Mouse (Mus musculus): Measurements from ENCODE around the gene Dnase1l1.

Gene Dnase1l1

DNA sequence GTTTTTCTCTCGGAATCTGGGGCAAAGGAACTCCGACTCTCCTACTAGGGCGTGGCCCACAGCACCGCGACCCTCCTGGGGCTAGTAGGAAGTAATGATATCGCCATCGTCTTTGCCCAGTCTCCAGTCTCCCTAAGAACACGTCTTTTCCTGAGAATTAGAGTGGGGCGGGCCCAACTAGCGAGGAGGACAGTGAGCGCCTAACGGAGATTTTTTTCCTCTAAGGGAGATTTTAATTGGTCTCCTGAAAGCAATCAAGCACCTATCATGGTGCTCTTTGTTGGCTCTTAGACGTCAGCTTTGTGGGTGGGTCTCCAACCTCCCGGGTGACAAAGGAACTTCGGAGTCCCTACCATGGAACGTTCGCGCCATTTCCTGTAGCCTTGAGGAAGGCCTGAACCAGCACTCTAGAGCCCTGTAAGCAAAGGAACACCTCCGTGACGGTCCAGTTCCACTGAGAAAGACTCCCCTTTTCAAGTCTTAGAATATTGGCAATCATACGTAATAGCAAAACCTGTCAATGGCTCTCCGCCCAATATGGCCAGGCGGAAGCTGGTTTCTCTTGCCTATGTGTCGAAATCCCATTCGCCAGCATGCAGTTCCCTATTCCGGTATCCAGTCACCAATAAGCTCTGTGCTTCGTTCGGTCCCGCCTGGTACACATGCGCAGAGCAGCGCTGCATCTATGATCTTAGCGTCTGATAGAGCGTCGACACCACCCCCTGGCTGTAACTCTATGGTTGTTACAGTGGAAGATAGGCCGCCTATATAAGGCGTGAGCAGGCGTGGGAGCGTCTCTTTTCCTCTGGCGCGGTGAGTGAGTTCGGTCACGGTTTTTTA, 11.9 kb downstream of the Dnase1l1 start, which contains the start of gene Rpl10:
Gene Rpl10 (plus strand): TSS at position 751 of the 840 bp plus-strand sequence.
- peak; percentile 97 for DNase-seq (ENCODE audit: low read depth)

DNA sequence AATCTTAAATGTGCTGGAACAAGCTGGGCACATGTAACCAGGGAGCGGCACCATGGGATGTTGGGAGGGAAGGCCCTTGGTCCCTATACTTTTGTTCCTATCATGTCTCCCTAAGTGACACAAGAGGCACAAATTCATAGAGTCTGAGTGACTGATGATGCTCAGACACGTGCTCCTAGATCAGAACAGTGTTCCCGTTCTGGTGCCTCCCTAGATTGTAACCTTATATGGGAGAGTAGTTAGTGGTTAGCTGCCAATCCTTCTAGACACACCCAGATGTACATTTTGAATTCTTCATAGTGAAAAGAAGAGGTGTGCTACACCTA, 12.4 kb downstream of the Dnase1l1 start:
- no peak for DNase-seq (ENCODE audit: low read depth)

DNA sequence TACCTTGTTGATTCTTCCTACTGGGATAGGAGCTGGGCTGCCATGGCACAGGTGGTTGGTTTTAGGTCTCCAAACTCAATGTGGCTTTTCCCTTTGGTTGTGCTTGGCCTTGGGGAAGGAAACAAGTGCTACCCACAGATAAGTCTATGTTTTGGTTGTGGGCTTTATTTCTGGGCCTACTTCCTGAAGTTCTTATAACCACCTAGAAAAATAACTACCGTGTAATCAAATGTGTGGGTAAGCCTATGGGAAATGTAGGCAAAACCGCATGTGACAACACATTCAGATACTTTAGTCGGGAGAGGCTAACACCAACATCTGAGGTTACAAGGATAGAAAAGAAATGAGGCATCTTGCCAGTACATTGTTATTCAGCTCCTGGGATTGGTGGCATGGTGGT, 24.4 kb downstream of the Dnase1l1 start:
- no peak for DNase-seq (ENCODE audit: low read depth)

DNA sequence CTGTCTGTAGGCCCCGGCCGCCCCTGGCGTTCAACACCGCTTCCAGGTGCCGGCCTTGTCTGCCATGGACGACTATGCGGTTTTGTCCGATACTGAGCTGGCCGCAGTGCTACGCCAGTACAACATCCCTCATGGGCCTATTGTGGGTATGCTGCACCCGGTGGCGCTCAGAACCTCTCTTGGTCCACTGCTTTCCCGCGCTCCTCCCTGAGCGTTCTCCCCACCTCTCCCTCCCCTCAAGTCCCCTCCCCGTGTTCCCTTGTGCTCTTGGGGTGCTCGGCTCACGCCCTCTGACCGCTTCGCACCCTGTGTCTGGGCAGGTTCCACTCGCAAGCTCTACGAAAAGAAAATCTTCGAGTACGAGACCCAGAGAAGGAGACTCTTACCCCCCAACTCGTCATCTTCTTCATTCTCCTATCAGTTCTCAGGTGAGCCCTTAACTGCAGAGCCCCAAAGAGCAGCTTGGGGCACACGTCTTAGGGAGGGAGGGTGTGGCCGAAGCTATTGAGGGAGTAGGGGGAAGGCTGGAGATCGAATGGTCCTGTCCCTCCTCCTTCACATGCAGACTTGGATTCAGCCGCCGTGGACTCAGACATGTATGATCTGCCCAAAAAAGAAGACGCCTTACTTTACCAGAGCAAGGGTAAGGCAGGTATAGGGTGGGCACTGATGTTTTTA, 27.1 kb downstream of the Dnase1l1 start:
- no peak for DNase-seq (ENCODE audit: low read depth)

DNA sequence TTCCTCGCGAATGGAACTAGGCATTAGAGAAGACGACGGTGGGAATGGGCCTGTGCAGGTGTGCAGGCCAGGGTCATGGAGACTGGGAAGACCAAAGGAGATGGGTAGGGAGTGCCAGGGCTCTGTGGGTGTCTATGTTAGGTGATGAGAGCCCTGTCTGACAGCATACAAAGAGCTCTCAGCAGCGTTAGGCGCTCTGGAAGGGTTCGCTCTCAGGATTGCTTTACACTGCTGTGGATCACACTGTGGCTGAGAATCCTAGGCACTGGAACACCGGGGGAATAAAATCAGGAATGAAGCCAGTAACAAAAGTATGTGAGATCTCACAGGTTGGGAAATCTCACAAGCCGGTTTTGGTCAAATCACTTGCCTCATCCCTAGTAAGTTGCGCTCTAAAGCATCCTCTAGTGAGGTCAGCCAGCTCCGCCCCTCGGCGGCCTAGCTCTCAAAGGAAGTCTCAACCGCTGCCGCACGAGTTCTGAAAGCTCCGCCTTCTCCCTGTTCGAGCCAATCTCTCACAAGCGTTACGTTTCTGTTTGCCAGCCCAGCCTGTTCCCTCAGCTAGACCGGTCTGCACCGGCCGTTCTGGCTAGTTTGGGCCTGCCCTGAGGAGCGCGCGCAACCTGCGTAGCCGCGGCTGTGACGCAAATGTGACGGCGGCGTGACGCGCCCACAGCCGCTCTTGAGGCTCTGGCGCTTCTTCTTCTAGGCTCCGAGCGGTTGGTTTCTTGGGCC, 27.8 kb downstream of the Dnase1l1 start, which contains the start of gene Emd:
Gene Emd (plus strand): TSS at position 535 of the 735 bp plus-strand sequence.
- DNase-seq (ENCODE audit: low read depth), result peak; percentile 93

DNA sequence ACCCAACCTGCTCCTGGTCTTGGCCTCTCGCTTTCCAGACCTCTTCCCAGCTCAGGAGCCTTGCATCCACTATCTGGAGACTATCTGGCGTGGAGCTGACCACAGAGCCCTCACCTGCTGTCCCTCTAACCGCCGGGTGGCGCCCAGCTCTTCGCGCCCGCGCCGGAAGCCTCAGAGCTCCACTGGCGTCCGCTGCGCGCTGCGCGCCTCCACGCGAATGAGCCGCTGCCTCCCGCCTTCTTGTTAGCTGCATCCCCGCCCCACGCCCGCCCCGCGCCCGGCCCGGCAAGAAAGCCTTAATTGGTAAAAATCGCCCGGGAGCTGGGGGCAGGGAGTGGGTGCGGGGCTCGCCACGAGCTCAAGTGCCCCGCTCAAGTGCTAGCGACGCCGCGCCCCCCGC, 32.5 kb downstream of the Dnase1l1 start, which contains the start of gene Flna:
Gene Flna (minus strand): TSS at position 206 of the 400 bp plus-strand sequence.
- peak; percentile 72 for DNase-seq (ENCODE audit: low read depth)

DNA sequence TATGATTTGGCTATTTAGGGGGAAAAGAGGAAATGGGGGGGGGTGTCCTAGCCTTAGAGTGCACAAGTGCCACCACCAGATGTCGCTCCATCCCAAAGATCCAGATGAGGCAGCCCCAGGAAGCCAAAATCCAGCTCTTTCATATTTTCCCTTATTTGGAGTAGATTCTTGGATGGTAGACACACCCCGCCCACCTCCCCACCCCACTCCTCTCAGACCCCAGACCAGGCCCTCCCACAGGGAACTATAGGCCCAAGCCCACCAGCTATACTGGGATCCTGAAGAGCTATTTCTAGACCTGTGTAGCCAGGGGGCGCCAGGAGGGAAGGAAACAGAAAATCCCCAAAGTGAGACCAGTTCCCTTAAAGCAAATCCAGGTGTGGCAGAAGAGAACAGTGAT, 33.5 kb downstream of the Dnase1l1 start:
- DNase-seq (ENCODE audit: low read depth), result peak; percentile 74

DNA sequence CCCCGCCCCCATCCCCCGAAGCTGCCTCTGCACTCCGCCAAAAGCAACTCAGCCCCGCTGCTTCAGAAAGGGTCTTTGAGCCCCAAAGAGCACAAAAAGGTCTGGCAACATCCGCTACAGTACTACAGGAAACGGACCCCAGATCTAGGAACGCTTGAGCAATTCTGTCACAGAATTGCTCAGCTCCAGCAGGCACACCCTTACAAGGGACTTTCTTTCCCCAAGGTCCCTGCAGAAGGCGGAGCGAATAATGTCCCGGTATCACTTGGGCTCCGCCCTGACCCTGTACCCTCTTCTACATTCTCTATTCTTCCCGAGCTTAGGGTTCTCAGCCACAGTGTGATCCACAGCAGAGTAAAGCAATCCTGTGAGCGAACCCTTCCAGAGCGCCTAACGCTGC, 35.4 kb downstream of the Dnase1l1 start:
- DNase-seq (ENCODE audit: low read depth), result no peak

DNA sequence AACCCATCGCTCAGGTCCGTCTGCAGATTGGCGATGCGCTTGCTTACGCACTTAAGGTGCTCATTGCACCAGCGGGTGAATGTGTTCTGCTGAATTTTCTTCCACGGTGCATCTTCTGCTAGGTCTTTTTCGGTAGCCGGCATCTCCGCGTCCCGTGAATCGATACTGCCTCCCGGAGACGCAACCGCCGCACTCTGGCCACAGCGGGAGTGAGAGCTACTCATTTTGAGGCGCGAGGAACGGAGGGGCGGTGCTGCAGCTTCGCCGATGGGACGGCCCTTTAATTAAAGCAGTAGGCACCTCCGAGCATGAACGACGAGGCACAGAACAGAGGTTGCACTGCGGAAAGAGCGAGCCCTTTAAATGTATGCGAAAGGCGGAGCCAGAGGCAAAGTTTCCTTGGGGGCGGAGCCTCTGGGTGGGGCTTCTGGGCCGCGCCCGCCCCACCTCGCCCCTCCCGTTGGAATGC, 35.9 kb downstream of the Dnase1l1 start:
- peak; percentile 90 for DNase-seq (ENCODE audit: low read depth)

DNA sequence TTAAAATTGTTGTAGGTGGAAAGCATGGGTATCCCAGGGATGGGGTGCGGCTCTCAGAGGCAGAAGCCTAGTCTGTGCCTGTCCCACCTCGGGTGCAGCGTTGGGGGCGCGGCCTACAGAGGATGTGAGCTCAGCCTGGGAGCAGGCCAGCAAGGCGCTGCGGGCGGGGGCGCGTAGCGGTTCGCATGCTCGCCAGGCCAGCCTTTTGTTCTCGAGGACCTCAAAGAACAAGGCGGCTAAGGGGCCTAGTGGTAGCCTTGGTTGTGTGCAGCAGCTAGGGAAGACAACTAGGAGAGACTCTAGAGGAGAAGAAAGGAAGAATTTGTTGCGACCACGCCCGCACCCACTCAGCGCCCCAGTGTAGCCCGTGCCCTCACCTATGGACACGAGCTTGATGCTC, 36.5 kb downstream of the Dnase1l1 start:
- DNase-seq (ENCODE audit: low read depth), result peak; percentile 65

DNA sequence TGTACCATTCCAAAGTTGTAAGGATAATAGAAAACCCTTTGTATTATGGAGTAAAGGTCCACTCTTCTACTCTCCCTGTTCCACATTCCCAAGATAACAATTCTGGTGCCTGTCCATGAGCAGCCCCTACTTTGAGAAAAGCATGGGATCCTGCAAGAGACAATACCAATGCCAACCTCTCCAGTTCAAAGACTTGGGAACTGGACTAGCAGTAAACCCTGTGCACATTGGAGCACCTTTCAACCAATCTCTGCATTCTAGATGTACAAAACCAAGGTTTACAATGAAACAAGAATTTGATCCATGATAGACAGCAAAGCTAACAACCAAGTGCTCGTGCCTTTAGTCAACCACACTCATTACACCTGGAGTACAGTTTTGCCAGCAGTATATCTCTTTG, 37.0 kb downstream of the Dnase1l1 start:
- no peak for DNase-seq (ENCODE audit: low read depth)

DNA sequence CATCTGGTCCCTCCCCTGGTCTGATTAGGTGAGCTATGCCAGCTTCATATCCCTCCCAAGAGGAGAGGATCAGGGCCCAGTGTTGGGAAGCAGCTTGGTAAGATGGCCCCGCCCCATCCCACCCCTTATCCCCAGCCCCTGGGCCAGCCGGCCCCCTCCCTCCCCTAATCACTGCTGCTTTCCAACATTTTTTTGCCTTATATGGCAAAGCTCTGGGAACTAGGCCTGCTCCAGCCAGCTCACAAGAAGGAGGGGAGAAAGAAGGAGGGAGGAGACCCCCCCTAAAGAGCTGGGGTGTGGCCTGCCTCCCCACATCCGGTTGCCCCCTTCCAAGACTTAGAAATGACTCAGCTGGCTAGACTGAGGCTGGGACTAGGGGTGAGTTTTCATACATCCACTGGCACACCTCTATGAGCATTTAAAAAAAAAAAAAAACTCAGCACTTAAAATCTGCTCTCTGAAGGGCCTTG, 37.5 kb downstream of the Dnase1l1 start:
- DNase-seq (ENCODE audit: low read depth), result peak; percentile 48

DNA sequence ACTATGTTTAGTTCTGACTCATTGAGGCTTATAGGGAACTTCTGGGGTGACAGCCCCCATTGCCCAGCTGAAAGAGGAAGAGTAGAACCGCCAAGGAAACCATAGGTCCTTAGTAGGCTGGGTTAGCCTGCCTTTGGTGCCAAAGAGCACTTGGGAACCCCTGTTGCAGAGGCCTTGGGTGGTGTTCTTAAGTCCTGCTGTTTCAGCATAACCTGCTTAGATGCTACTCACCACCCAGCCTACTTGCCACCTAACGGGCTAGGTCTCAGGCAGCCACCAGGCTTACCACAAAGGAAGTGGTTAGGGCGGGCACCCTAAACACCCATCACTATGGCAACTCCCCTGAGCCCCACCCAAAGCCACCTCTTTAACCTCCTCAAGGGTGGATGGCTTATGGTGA, 38.3 kb downstream of the Dnase1l1 start:
- DNase-seq (ENCODE audit: low read depth), result peak; percentile 87

DNA sequence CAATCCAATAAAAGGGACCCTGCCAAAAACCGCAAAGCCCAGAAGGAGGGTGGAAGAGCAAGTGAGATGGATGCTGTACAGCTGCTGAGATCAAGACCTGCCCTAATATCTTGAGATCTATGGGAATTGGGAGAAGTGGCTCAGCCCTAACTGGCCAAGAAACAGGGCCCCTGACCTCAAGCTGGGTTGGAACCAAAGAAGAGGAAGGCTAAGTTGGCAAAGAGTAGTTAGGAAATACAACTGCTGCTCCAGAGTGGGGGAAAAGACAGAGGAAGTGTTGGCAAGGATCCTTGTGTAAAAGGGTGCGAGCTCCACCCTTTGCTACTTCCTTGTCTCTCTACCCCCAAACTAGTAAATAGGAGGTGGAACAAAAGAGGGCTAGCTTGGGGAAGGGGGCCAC, 38.7 kb downstream of the Dnase1l1 start:
- no peak for DNase-seq (ENCODE audit: low read depth)

DNA sequence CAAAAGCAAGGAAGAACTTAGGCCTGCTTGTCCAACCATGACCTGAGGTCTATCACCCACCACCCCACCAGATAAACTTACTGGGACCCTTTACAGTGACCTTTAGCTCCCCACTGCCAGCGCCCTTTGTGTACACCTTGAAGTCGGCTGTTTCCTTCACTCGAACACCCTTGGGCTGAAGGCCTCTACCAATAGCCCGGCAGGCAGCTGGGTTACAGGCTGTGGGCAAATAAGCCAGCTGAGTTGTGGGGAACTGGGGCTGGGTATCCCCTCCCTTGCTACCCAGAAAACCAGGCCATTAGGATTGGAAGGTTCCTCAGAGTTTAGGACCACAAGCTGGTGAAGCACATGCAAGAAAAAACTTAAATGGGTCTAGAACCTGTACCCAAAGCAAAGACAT, 41.8 kb downstream of the Dnase1l1 start:
- DNase-seq (ENCODE audit: low read depth), result no peak

DNA sequence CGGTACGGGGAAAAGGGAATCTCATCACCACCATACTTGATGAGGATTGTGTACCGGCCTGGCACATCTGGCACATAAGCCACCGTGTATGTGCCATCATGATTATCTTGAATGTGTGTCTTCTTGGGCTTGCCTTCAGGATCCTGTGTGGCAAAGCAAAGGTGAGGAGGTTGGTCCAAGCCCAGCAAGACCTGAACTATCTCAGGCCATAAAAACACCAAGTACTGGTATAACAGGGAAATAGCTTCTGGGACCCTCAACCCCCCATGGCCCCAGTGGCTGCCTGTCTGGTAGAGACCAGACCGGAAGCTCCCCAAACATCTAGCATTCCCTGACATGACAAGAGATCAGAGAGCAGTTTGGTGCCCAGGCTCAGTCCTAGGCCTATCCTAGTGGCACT, 48.9 kb downstream of the Dnase1l1 start:
- DNase-seq (ENCODE audit: low read depth), result no peak

DNA sequence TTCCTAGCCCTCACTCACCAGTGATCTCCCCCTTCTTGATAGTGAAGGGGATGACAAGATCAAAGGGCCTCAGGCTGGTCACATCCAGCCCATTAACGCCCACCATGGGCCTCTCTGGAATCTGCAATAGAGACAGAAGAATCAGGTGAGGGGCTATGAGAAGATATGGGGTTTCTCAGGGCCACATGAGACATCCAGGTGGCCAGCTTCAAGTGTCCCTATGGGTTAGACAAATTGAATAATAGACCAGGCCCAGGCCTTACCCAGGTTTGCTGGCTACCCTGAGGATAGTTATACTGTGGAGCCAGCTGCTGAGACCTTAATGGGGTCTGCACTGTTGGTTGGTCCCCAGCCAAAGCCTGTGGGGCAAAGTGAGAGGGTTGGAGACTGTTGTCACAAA, 52.1 kb downstream of the Dnase1l1 start:
- DNase-seq (ENCODE audit: low read depth), result no peak

Measured in naive thymus-derived CD4-positive, alpha-beta T cell, adult 2 months (primary cell).